Mouse (Mus musculus) Patski (cell line): ENCODE results near the gene Btd. TPM values are rescaled to one million over a fixed set of nuclear protein-coding genes. Genes with fewer than 3 reads are reported as not detected.
A peak's percentile ranks its signal among the peaks of the same experiment; 100 is the strongest.

ENCODE experiments used
- ATAC-seq: fragments of 100-300 bp; one replicate; pipeline ENCODE4 v1.8.0; 2021
- CTCF ChIA-PET: fragments of 350-600 bp; sonication (Branson Sonifier 250); formaldehyde crosslinking; loops from one replicate; lab custom pipeline; 2022; ENCODE audit warnings: inconsistent platforms; lab: Charles Lee
- POLR2A ChIA-PET: fragments of 350-600 bp; sonication (Branson Sonifier 250); formaldehyde crosslinking; loops from one replicate; lab custom pipeline; 2022; ENCODE audit warnings: antibody characterized with exemption, inconsistent platforms; lab: Charles Lee
- DNase-seq: peaks from one replicate; pipeline ENCODE4 v3.0.0-alpha.2; 2011; ENCODE audit warnings: low read depth, low spot score
- H3K27me3 ChIP-seq: fragments of 371-371 bp; one replicate; pipeline ENCODE4 v1.5.1; 2021
- CTCF ChIP-seq: fragments of 100-300 bp; IDR thresholded peaks from one replicate; pipeline ENCODE4 v1.5.1; 2021
- in situ Hi-C: fragments of 300-500 bp; cut with MboI; formaldehyde crosslinking; loops from 3 replicates; pipeline ENCODE4 v1.11.1; 2018; ENCODE audit warnings: low pct_unique_long_range_greater_than_20kb, mixed read lengths
- polyA plus RNA-seq: library from polyadenylated mRNA; unstranded; gene quantifications from one replicate; pipeline ENCODE4 v1.2.3, GENCODE M21; 2021

Gene Btd
- polyA plus RNA-seq, 1 experiment from 2014 or later: 42.7 TPM

- no peak for DNase-seq
- in situ Hi-C loops: loop anchor here (5.0 kb wide), 3 partner anchors 126 to 426 kb away; no protein-coding TSS in a partner anchor
- ChIA-PET POLR2A (interaction anchor here (0.6 kb wide), 1 partner anchor 38 kb away, joined by 3 read pairs; no protein-coding TSS in a partner anchor), CTCF (interaction anchor here (1.2 to 3.0 kb wide), 5 partner anchors 11 to 138 kb away, joined by 3 to 12 read pairs (median 4); no protein-coding TSS in a partner anchor)
- TF ChIP-seq CTCF: no peak
- H3K27me3 ChIP-seq: no peaks in the 10 kb centered on the region
- no peak for ATAC-seq
Measured at GRCm38 (mm10) chr14:31656386-31656785, 15.6 kb downstream of the Btd start.

DNA sequence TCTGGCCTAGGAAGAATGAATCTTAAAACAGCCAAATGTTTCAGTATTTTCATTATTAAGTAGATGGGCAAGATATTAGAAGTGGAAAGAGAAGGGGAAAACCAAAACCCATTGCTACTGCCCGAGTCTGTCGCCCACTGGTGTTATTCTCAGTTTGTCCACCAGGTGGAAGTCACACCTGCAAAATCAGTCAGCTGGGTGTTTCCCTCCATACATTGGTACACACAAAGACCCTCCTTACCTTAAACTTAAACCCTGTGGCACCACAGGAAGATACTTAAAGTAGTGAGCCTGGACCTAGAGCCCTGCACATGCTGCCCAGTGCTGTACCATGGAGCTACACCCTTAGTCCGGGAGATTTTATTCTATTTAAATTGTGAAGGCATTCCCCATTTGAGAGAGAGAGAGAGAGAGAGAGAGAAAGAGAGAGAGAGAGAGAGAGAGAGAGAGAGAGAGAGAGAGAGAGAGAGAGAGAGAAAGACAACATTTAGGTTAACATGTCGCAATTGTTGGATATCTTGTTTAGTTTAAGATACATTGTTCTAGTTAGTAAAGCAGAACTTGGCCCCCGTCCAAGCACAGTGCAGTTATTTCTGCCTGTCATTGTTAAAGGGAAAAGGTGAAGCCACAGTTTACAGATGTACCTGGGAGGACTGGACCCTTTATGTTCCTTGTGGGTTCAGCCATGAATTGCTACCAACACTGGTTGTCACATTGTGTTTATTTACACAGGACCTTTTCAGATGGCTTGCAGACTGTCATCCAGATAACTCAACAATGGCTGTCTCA lies 16.2 kb downstream of the Btd start:
- CTCF ChIA-PET: interaction anchor here (0.8 to 3.0 kb wide), 7 partner anchors 121 to 376 kb away, joined by 3 to 12 read pairs (median 4); no protein-coding TSS in a partner anchor
- POLR2A ChIA-PET: interaction anchor here (0.6 kb wide), 1 partner anchor 38 kb away, joined by 3 read pairs; no protein-coding TSS in a partner anchor
- DNase-seq: no peak

GRCm38 (mm10) chr14:31658126-31658680 lies 17.4 kb downstream of the Btd start:
- ChIA-PET POLR2A (interaction anchor here (0.9 kb wide), 1 partner anchor 123 kb away, joined by 3 read pairs; no protein-coding TSS in a partner anchor), CTCF (interaction anchor here (0.8 to 3.0 kb wide), 6 partner anchors 119 to 375 kb away, joined by 3 to 12 read pairs (median 4); no protein-coding TSS in a partner anchor)
- TF ChIP-seq CTCF: no peak
- H3K27me3 ChIP-seq: no peaks in the 10 kb centered on the region
- no peak for ATAC-seq
- in situ Hi-C loops: loop anchor here (5.0 kb wide), 3 partner anchors 124 to 424 kb away; no protein-coding TSS in a partner anchor
- DNase-seq: no peak

More for the DNA sequence above, 16.2 kb downstream of the Btd start:
- in situ Hi-C loops: loop anchor here (5.0 kb wide), 3 partner anchors 125 to 425 kb away; no protein-coding TSS in a partner anchor
- no peak for ATAC-seq
- no peaks in the 10 kb centered on the region for H3K27me3 ChIP-seq
- no peak for TF ChIP-seq CTCF

DNA sequence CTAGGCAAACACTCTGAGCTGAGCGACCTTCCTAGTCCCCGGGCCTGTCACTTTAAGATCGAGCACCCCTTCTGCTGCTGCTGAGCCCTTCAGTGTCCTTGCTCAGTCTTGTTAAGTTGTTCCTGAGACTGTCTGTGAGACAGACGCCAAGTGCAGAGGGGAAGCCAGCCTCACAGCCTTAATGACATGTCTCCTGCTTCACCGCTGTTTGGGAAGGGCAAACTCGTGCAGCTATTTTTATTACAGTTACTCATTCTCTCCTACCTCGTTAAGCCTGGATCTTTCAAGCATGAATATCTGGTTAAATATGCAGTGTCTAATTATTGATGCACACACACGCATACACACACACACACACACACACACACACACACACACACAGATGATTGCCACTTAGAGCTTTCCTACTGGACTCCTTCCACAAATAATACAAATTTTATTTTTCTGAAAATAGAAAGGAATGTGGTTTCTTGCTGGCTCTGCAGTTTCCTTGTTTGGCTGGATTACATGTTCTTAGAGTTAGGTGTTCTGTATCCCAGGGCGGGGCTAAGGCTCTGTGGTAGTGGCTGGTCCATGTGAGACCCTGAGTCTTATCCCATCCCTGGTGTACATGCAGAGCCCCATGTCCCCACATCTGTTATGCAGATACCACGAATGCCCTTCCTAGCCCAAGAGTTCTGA lies 18.8 kb downstream of the Btd start:
- POLR2A ChIA-PET: interaction anchor here (1.1 kb wide), 1 partner anchor 19 kb away, joined by 3 read pairs; the partner anchor contains the start of genes Btd, Gm49387 and Hacl1
- TF ChIP-seq CTCF: no peak
- in situ Hi-C loops: loop anchor here (5.0 kb wide), 3 partner anchors 123 to 423 kb away; no protein-coding TSS in a partner anchor
- no peaks in the 10 kb centered on the region for H3K27me3 ChIP-seq
- peak; percentile 32 for ATAC-seq
- CTCF ChIA-PET: interaction anchor here (0.9 to 2.1 kb wide), 6 partner anchors 15 to 287 kb away, joined by 3 to 8 read pairs (median 5); no protein-coding TSS in a partner anchor
- peak; percentile 86 for DNase-seq

DNA sequence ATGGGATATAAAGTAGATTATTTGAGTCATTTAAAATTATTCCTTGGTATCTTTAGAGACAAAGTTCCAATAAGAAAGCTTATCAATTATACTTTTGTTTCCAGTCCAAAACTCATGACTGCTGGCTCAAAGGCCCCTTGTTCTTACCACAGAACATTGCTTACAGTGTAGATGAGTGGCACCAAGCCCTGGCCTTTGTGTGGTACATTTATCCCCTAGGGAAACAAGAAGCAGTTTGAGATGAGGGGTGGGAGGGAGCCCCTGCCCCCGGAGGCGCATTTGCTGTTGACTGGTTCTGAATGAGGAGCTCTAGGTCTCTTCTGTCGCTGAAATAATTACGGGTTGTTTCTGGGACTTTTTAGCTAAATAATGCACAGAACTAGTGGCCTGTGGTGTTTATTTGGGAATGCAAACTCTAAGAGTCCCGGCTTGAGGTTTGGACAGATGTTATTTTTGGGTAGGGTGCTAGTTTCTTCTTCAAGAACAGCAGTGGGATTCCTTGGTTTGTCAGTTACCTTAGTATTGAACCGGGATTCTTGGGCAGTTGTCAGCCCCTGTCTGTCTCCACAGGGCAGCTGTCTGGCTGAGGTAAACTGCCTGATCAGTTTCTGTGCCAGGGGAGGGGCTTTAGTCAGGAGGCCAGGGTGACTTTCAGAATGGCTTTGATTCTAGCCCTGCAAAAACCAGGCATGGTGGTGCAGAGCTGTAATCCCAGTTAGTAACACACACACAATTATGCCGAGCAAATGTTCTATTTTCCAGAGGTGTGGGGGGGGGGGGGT lies 19.7 kb downstream of the Btd start:
- no peaks in the 10 kb centered on the region for H3K27me3 ChIP-seq
- ChIA-PET POLR2A (interaction anchor here (0.6 kb wide), 1 partner anchor 422 kb away, joined by 4 read pairs; no protein-coding TSS in a partner anchor), CTCF (interaction anchor here (0.9 to 1.6 kb wide), 4 partner anchors 16 to 121 kb away, joined by 4 to 7 read pairs (median 5); no protein-coding TSS in a partner anchor)
- ATAC-seq (no peak), DNase-seq (no peak)
- in situ Hi-C loops: no loop called here
- no peak for TF ChIP-seq CTCF

- in situ Hi-C loops: no loop called here
- DNase-seq (peak; percentile 94), ATAC-seq (peak; percentile 73)
- no peak for TF ChIP-seq CTCF
- no peaks in the 10 kb centered on the region for H3K27me3 ChIP-seq
- ChIA-PET POLR2A (interaction anchor here (0.6 to 2.3 kb wide), 4 partner anchors 8 to 118 kb away, joined by 3 to 6 read pairs (median 5); no protein-coding TSS in a partner anchor), CTCF (interaction anchor here (0.9 to 1.6 kb wide), 7 partner anchors 9 to 120 kb away, joined by 3 to 7 read pairs (median 3); no protein-coding TSS in a partner anchor)
Measured at GRCm38 (mm10) chr14:31661671-31662554, 21.1 kb downstream of the Btd start.

- in situ Hi-C loops: no loop called here
- DNase-seq: no peak
- H3K27me3 ChIP-seq: no peaks in the 10 kb centered on the region
- ChIA-PET POLR2A (interaction anchor here (0.8 to 2.3 kb wide), 3 partner anchors 8 to 118 kb away, joined by 4 to 6 read pairs (median 6); no protein-coding TSS in a partner anchor), CTCF (interaction anchor here (0.9 to 1.5 kb wide), 4 partner anchors 11 to 118 kb away, joined by 3 to 5 read pairs (median 3); no protein-coding TSS in a partner anchor)
- peak; percentile 22 for ATAC-seq
- TF ChIP-seq CTCF: no peak
Measured at GRCm38 (mm10) chr14:31662555-31663211, 21.9 kb downstream of the Btd start.
